Mouse (Mus musculus): Measurements from ENCODE around the gene Vmn1r236. TPM values are rescaled to one million over a fixed set of nuclear protein-coding genes. Genes with fewer than 3 reads are reported as not detected.

Vmn1r236 gene
- total RNA-seq (2021): not detected in 2 replicates
- long read RNA-seq: 0 reads

DNA sequence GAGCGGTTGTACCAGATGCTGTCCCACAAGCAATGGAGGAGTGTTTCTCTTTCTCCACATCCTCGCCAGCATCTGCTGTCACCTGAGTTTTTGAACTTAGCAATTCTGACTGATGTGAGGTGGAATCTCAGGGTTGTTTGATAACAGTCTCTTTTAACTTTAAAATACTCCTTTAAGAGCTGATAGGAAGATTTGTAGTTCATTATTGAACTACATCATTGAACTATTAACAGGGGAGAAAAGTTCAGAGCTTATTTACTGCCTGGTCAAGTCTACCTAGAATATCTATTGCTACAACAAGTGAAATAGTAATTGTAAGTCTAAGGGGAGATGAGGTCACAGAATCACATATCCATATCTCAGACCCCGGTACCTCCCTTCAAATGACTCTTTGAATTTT is at the start of gene Vmn1r236:
Gene Vmn1r236, plus strand, starts transcription at position 301 of the 400 bp plus-strand sequence.
- no peak for DNase-seq

DNA sequence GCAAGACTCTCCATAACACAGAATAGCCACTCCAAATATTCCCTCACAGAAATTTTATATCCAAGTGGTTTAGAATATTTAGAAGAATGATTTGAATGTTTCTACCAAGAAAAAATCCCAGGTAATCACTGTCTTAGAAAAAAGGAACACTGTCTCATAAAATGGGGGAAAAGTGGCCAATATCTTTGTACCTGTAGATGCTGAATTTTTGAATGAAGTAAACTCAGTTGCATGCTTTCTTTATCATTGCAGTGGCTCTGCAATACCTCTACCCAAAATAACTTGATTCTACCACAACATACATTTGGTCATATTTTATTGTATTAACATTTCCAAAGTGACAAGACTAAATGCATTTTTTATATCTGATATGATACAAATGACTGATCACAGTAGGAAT is 26.6 kb upstream of the Vmn1r236 start, which contains the start of gene Vmn1r235:
Gene Vmn1r235, plus strand, starts transcription at position 301 of the 400 bp plus-strand sequence.
- no peak for DNase-seq

DNA sequence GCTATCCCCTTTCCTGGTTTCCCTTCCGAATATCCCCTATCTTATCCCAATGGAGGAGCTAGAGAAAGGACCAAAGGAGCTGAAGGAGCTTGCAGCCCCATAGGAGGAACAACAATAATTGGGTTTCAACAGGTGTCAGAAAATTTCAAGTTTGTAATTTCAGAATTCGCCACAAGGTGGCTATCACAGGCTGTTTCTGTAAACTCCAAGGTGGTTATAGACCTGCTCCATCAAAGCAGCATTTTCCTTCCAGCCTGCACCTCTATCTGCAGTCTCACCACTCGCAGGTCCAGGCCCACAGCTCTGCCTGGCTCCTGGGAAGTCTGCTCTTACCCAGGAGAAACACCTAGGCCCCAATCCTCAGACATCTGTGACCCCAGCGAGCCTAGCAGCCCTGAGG is 10.6 kb upstream of the Vmn1r236 start:
- DNase-seq: no peak

DNA sequence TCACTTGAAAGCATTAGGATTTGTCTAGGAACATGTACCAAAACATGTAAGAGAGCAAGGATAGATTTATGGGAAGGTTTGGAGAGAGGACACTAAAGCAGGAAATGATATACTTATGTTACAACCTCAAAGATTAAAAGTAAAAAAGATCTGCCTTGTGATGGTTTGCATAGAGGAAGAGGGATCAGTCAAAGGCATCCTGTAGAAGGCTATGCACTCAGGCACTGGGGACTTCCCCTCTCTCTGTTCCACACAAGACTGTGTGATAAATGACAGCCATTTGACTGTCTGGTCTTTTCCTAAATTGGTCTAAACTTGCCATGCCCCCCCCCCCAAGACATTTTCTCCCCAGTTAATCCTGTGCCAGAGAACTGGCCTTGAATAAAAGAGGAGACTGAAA is 1.7 kb downstream of the Vmn1r236 start:
- DNase-seq: no peak

DNA sequence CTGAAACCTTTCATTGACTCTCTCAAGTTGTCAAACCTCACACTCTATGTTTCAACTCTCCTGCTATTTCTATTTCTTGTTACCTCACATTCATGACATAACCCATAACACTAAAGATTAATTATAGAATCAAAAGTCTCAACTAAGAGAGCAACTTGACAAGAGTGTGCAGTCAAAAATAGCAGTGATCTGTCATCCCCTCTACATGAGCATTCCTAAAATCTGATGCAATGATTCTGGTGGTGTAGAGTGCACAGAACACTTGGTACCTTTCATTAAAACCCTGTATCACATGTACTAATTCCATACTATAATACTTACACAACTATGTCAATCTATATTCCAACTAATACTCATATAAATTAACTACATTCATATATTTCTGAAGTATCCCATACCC is 7.0 kb downstream of the Vmn1r236 start:
- no peak for DNase-seq

DNA sequence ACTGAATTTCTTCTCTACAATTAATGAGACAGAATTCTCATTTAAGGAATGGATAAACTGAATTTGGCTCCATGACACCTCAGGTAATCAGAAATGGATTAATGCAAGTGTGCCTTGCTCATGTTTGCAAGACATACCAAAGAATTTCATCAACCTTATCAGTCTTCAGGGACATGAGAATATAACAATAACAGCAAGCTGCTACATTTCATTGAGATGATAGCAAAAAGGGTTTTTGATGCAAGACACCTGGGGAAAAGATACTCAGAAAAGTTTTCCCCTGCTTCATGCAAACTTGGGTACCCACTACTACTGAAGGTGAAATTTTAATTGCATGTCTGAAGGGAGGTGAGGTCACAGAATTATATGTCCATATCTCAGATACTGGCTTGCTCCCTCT is 28.8 kb downstream of the Vmn1r236 start, which contains the start of gene Vmn1r237:
Gene Vmn1r237, plus strand, starts transcription at position 301 of the 400 bp plus-strand sequence.
- no peak for DNase-seq

Small RNA genes within 50 kb of the gene (microRNA-seq; reads per million reads assigned to microRNA genes)
- 0 reads per million in 2 experiments for gene Gm26384

Other genes starting within 250 kb of the Vmn1r236 start
- not detected in 2 replicates for gene Vmn1r234, start 56.9 kb upstream of the Vmn1r236 start, total RNA-seq (2021)
- gene Vmn1r235, start 26.5 kb upstream of the Vmn1r236 start, total RNA-seq (2021): not detected in 2 replicates
- not detected in 2 replicates for gene Vmn1r237, start 28.9 kb downstream of the Vmn1r236 start, total RNA-seq (2021)
- gene Zfp677, start 100.8 kb downstream of the Vmn1r236 start, total RNA-seq (2021): 5.3 and 6.0 TPM in 2 replicates
- 3.5 and 3.6 TPM in 2 replicates for gene Zfp54, start 140.3 kb downstream of the Vmn1r236 start, total RNA-seq (2021)
- gene Zfp51, start 167.4 kb downstream of the Vmn1r236 start, total RNA-seq (2021): 8.7 and 8.8 TPM in 2 replicates
- 4.7 and 5.4 TPM in 2 replicates for gene Zfp53, start 206.1 kb downstream of the Vmn1r236 start, total RNA-seq (2021)